Mouse (Mus musculus): ENCODE data around the gene Gm29609. TPM values are rescaled to one million over a fixed set of nuclear protein-coding genes. Genes with fewer than 3 reads are reported as not detected.

The Gm29609 gene
- polyA plus RNA-seq, 1 experiment from 2014 or later = 0.78 TPM

- no peak for ATAC-seq (ENCODE audit: low FRiP score)
- Histone ChIP-seq H3K9me3 (no peaks in the 10 kb centered on the region), H3K36me3 (peaks cover 96% of the 10 kb centered on the region), H3K27me3 (no peaks in the 10 kb centered on the region), H3K27ac (no peak overlapping the region), H3K9ac (no peak overlapping the region), H3K4me3 (no peak overlapping the region), H3K4me2 (no peak overlapping the region), H3K4me1 (replicated peaks) (no peaks in the 10 kb centered on the region)
- 89% methylated on average over 4 of the region's 4 CpGs for WGBS
Measured at GRCm38 (mm10) chr5:31168630-31169029, 11.1 kb downstream of the Gm29609 start.

- ATAC-seq (ENCODE audit: low FRiP score) = no peak
- H3K4me3 ChIP-seq = no peak overlapping the region
- H3K36me3 ChIP-seq = peaks cover 94% of the 10 kb centered on the region
- H3K9ac ChIP-seq = no peak overlapping the region
- H3K27ac ChIP-seq = no peak overlapping the region
- H3K4me2 ChIP-seq = no peak overlapping the region
- H3K4me1 ChIP-seq (replicated peaks) = no peaks in the 10 kb centered on the region
- 80% methylated on average over 1 of the region's 1 CpGs for WGBS
- no peaks in the 10 kb centered on the region for H3K9me3 ChIP-seq
- H3K27me3 ChIP-seq = no peaks in the 10 kb centered on the region
Measured at GRCm38 (mm10) chr5:31164878-31165277, 14.8 kb downstream of the Gm29609 start.

- Histone ChIP-seq H3K4me1 (replicated peaks) (no peaks in the 10 kb centered on the region), H3K4me2 (no peak overlapping the region), H3K36me3 (peaks cover 94% of the 10 kb centered on the region), H3K27me3 (no peaks in the 10 kb centered on the region), H3K4me3 (no peak overlapping the region), H3K9me3 (no peaks in the 10 kb centered on the region), H3K9ac (no peak overlapping the region), H3K27ac (no peak overlapping the region)
- no peak for ATAC-seq (ENCODE audit: low FRiP score)
Measured at GRCm38 (mm10) chr5:31162462-31162861, 17.2 kb downstream of the Gm29609 start.

- Histone ChIP-seq H3K27ac (peak within 1 kb of the TSS; percentile 83), H3K36me3 (peaks cover 36% of the 10 kb centered on the region), H3K9ac (peak within 1 kb of the TSS; percentile 85), H3K4me2 (peak within 1 kb of the TSS; percentile 84), H3K4me1 (replicated peaks) (peaks cover 16% of the 10 kb centered on the region), H3K27me3 (no peaks in the 10 kb centered on the region), H3K9me3 (no peaks in the 10 kb centered on the region), H3K4me3 (peak within 1 kb of the TSS; percentile 65)
- peak; percentile 96 for ATAC-seq (ENCODE audit: low FRiP score)
- WGBS = under 1% methylated on average over 19 of the region's 19 CpGs
Measured at GRCm38 (mm10) chr5:31154152-31154553, 25.6 kb downstream of the Gm29609 start, which contains the start of gene Mpv17. Gene Mpv17 (minus strand): TSS chr5:31154251.

GRCm38 (mm10) chr5:31153516-31154151, 26.1 kb downstream of the Gm29609 start:
- peak; percentile 26; the same call in 1 of the 2 replicates for ATAC-seq (ENCODE audit: low FRiP score)
- H3K4me3 ChIP-seq = peak overlapping the region; percentile 65
- H3K27ac ChIP-seq = peak overlapping the region; percentile 83
- H3K9ac ChIP-seq = peak overlapping the region; percentile 85
- H3K4me1 ChIP-seq (replicated peaks) = peaks cover 16% of the 10 kb centered on the region
- 41% methylated on average over 6 of the region's 6 CpGs for whole genome bisulfite sequencing
- no peaks in the 10 kb centered on the region for H3K9me3 ChIP-seq
- H3K27me3 ChIP-seq = no peaks in the 10 kb centered on the region
- H3K4me2 ChIP-seq = peak overlapping the region; percentile 84
- peaks cover 31% of the 10 kb centered on the region for H3K36me3 ChIP-seq

- Histone ChIP-seq H3K4me1 (replicated peaks) (peaks cover 16% of the 10 kb centered on the region), H3K27ac (no peak overlapping the region), H3K9ac (no peak overlapping the region), H3K4me3 (no peak overlapping the region), H3K27me3 (no peaks in the 10 kb centered on the region), H3K4me2 (no peak overlapping the region), H3K36me3 (peaks cover 12% of the 10 kb centered on the region), H3K9me3 (no peaks in the 10 kb centered on the region)
- 90% methylated on average over 3 of the region's 3 CpGs for WGBS
- no peak for ATAC-seq (ENCODE audit: low FRiP score)
Measured at GRCm38 (mm10) chr5:31151746-31152145, 28.0 kb downstream of the Gm29609 start.

- no peaks in the 10 kb centered on the region for H3K27me3 ChIP-seq
- H3K4me1 ChIP-seq (replicated peaks) = peaks cover 13% of the 10 kb centered on the region
- no peak for ATAC-seq (ENCODE audit: low FRiP score)
- no peak overlapping the region for H3K4me2 ChIP-seq
- WGBS = 90% methylated on average over 4 of the region's 4 CpGs
- no peak overlapping the region for H3K9ac ChIP-seq
- H3K9me3 ChIP-seq = no peaks in the 10 kb centered on the region
- H3K36me3 ChIP-seq = peaks cover 24% of the 10 kb centered on the region
- H3K4me3 ChIP-seq = no peak overlapping the region
- H3K27ac ChIP-seq = no peak overlapping the region
Measured at GRCm38 (mm10) chr5:31149781-31150180, 29.9 kb downstream of the Gm29609 start.

- H3K27me3 ChIP-seq = peaks cover 66% of the 10 kb centered on the region
- 0 out of 2 replicates have a peak overlapping the region, but pooled peaks have one; percentile 53 for H3K9ac ChIP-seq
- no peak overlapping the region for H3K27ac ChIP-seq
- ATAC-seq (ENCODE audit: low FRiP score) = no peak
- peaks cover 24% of the 10 kb centered on the region for H3K4me1 ChIP-seq (replicated peaks)
- H3K9me3 ChIP-seq = no peaks in the 10 kb centered on the region
- H3K4me3 ChIP-seq = peak overlapping the region; percentile 38; the same call in 1 of the 2 replicates
- peaks cover 14% of the 10 kb centered on the region for H3K36me3 ChIP-seq
- WGBS = 11% methylated on average over 9 of the region's 9 CpGs
- H3K4me2 ChIP-seq = peak overlapping the region; percentile 58; the same call in 1 of the 2 replicates
Measured at GRCm38 (mm10) chr5:31138968-31139425, 40.7 kb downstream of the Gm29609 start.

GRCm38 (mm10) chr5:31138241-31138967, 41.3 kb downstream of the Gm29609 start, which contains the start of gene Ucn:
Gene Ucn (minus strand): TSS chr5:31138829.
- peaks cover 72% of the 10 kb centered on the region for H3K27me3 ChIP-seq
- 2% methylated on average over 52 of the region's 52 CpGs for WGBS
- no peak for ATAC-seq (ENCODE audit: low FRiP score)

GRCm38 (mm10) chr5:31137658-31138057, 42.1 kb downstream of the Gm29609 start:
- H3K27me3 ChIP-seq = peaks cover 74% of the 10 kb centered on the region
- H3K4me1 ChIP-seq (replicated peaks) = peaks cover 24% of the 10 kb centered on the region
- under 1% methylated on average over 13 of the region's 13 CpGs for WGBS
- peaks cover 13% of the 10 kb centered on the region for H3K36me3 ChIP-seq
- no peak for ATAC-seq (ENCODE audit: low FRiP score)
- peak overlapping the region; percentile 38 for H3K4me3 ChIP-seq
- H3K9me3 ChIP-seq = no peaks in the 10 kb centered on the region
- no peak overlapping the region for H3K27ac ChIP-seq
- 0 out of 2 replicates have a peak overlapping the region, but pooled peaks have one; percentile 29 for H3K9ac ChIP-seq
- peak overlapping the region; percentile 58 for H3K4me2 ChIP-seq

More at GRCm38 (mm10) chr5:31138241-31138967, 41.3 kb downstream of the Gm29609 start, which contains the start of gene Ucn:
- peak within 1 kb of the TSS; percentile 53 for H3K9ac ChIP-seq
- peaks cover 24% of the 10 kb centered on the region for H3K4me1 ChIP-seq (replicated peaks)
- H3K36me3 ChIP-seq = peaks cover 13% of the 10 kb centered on the region
- H3K4me2 ChIP-seq = peak within 1 kb of the TSS; percentile 58
- H3K27ac ChIP-seq = no peak within 1 kb of the TSS
- H3K4me3 ChIP-seq = peak within 1 kb of the TSS; percentile 38
- no peaks in the 10 kb centered on the region for H3K9me3 ChIP-seq

GRCm38 (mm10) chr5:31136730-31137424, 42.8 kb downstream of the Gm29609 start:
- Histone ChIP-seq H3K36me3 (peaks cover 11% of the 10 kb centered on the region), H3K4me3 (peak overlapping the region; percentile 38), H3K4me2 (peak overlapping the region; percentile 58), H3K9ac (0 out of 2 replicates have a peak overlapping the region, but pooled peaks have one; percentile 29), H3K9me3 (no peaks in the 10 kb centered on the region), H3K27ac (no peak overlapping the region), H3K27me3 (peaks cover 80% of the 10 kb centered on the region), H3K4me1 (replicated peaks) (peaks cover 24% of the 10 kb centered on the region)
- WGBS = 1% methylated on average over 33 of the region's 33 CpGs
- no peak for ATAC-seq (ENCODE audit: low FRiP score)

- H3K4me2 ChIP-seq = no peak overlapping the region
- H3K27ac ChIP-seq = no peak overlapping the region
- no peak for ATAC-seq (ENCODE audit: low FRiP score)
- no peak overlapping the region for H3K9ac ChIP-seq
- no peaks in the 10 kb centered on the region for H3K36me3 ChIP-seq
- H3K4me1 ChIP-seq (replicated peaks) = no peaks in the 10 kb centered on the region
- 39% methylated on average over 5 of the region's 5 CpGs for WGBS
- H3K9me3 ChIP-seq = no peaks in the 10 kb centered on the region
- H3K4me3 ChIP-seq = no peak overlapping the region
- 0 out of 2 replicates have a peak, but pooled peaks cover 5% of the 10 kb centered on the region for H3K27me3 ChIP-seq
Measured at GRCm38 (mm10) chr5:31126050-31126449, 53.7 kb downstream of the Gm29609 start.

All from hindbrain, embryonic 13.5 days (tissue).